Mouse (Mus musculus): ENCODE measurements around the gene Trim69.

GRCm38 (mm10) chr2:122201501-122201900 lies 41.0 kb downstream of the Trim69 start:
- TF ChIP-seq POLR2A (IDR thresholded peaks at IDR 0.05; ENCODE audit: insufficient read depth, low read depth, low read length) (no peak), CTCF (IDR thresholded peaks at IDR 0.05; ENCODE audit: insufficient read depth, low read depth, low read length) (no peak)

All from olfactory bulb, adult 2 months (tissue).